Mouse (Mus musculus) hematopoietic stem cell, adult 5-6 weeks (primary cell): Measurements from ENCODE around the gene Mettl7a3. TPM values are rescaled to one million over a fixed set of nuclear protein-coding genes. Genes with fewer than 3 reads are reported as not detected.
"Not testable (repeated sequence)": the region's sequence is repeated elsewhere in the genome, so short reads cannot be mapped to it uniquely, and the experiment has no call there.

Experiments used
- ATAC-seq, 2 experiments: fragments of 125-278 bp in 1 of 2; replicated peaks in 1 of 2; 2 replicates each; pipeline ENCODE4 v1.8.0; 2016 to 2017; ENCODE audit warnings: inconsistent platforms in 2 of 2, mild to moderate bottlenecking in 2 of 2, moderate number of reproducible peaks in 2 of 2, low read depth in 1 of 2, moderate TSS enrichment in 1 of 2; ENCODE audit not compliant: low FRiP score in 2 of 2, poor library complexity in 2 of 2, severe bottlenecking in 2 of 2, insufficient read depth in 1 of 2, low TSS enrichment in 1 of 2
- total RNA-seq: library from RNA; stranded (forward); fragments of 172-1452, 232-1000 nt; gene quantifications from 2 replicates; pipeline ENCODE4 v1.2.3, GENCODE M21; 2017

Mettl7a3 gene
- total RNA-seq, 1 experiment from 2014 or later = not detected

DNA sequence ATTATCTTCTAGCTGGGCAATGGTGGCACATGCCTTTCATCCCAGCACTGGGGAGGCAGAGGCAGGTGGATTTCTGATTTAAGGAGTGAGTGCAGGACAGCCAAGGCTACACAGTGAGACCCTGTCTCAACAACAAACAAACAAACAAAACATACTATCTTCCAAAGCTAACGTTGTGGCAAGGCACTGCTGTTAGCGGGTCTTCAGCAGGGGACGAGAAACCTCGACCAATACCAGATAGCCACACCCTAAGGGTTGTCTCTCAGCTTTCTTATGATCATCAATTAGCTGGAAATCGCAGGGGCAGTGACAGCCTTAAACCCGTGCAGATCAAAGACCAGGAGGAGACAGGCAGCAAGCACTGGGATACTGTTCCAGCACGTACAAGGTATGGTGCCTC, 29.5 kb downstream of the Mettl7a3 start, which contains the start of gene Higd1c:
Higd1c (plus strand) TSS at position 301 of the 400 bp plus-strand sequence.
- ATAC-seq = no peak

GRCm38 (mm10) chr15:100365967-100366366, 31.2 kb downstream of the Mettl7a3 start:
- not testable (repeated sequence) for ATAC-seq

DNA sequence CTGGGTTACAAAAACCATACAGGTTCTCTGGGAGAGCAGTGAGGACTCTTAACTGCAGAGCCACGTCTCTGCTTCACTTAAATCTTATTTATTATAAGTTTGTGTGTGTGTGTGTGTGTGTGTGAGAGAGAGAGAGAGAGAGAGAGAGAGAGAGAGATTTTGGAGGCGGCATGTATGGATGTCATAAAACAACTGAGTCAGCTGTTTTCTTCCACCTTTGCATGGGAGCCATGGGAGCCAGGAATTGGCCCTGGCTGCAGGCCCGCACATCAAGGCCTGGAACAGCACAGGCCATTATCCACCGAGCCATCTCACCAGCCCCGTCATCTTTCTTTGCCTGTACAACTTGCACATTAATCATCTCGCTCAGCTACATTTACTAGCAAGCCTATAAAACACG, 32.4 kb downstream of the Mettl7a3 start:
- ATAC-seq = no peak

DNA sequence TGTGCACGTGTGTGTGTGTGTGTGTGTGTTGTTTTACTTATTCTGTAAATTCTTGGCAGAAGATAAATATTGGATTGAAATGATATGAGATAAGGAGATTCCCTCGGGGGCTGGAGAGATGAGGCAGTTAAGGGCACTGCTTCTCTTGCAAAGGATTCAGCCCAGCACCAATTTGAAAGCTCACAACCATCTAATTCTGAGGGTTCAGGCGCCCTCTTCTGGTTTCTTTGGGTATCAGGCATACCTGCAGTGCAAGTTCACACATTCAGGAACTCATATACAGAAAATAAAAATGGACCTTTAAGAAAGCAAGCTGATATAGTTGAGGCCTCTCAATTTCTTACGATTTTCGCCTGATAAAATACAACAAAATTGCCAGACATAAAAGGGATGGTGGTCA, 40.3 kb downstream of the Mettl7a3 start:
- no peak for ATAC-seq

- ATAC-seq = peak; percentile 61 to 65
Measured at GRCm38 (mm10) chr15:100377847-100378505, 43.2 kb downstream of the Mettl7a3 start.

DNA sequence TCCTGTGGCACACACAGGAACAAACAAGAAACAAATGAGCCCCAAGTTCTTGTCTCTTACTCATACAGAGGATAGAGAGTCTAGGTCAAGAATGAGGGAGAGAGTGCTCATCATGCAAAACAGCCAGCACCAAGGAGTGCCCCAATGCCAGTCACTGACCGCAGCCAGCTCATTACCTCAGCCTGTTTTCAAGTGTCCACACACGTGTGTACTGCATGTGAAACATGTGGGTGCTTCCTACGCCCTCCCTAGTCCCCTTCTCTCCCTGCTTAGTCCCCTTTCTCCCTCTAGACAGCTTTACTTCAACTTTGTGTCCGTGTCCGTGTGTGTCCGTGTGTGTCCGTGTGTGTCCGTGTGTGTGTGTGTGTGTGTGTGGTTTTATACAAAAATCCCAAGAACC, 44.9 kb downstream of the Mettl7a3 start:
- ATAC-seq = no peak

- no peak for ATAC-seq
Measured at GRCm38 (mm10) chr15:100380104-100380503, 45.4 kb downstream of the Mettl7a3 start.

DNA sequence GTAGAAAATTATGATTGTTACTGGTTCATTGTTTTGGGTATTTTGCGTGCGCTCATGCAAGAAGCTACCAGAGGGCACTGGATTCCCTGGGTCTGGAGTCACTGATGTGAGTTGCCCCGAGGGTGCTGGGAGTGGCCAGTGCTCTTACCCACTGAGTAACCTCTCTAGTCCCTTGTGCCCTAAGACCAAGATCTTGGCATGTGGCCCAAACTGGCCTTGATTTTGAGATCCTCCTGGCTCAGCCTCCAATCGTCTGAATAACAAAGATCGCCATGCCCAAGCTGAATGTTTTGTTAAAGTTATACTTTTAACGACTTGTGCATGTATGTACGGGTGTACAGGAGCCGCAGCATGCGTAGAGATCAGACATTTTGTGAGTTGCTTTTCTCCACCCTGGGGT, 51.0 kb downstream of the Mettl7a3 start:
- ATAC-seq = no peak

DNA sequence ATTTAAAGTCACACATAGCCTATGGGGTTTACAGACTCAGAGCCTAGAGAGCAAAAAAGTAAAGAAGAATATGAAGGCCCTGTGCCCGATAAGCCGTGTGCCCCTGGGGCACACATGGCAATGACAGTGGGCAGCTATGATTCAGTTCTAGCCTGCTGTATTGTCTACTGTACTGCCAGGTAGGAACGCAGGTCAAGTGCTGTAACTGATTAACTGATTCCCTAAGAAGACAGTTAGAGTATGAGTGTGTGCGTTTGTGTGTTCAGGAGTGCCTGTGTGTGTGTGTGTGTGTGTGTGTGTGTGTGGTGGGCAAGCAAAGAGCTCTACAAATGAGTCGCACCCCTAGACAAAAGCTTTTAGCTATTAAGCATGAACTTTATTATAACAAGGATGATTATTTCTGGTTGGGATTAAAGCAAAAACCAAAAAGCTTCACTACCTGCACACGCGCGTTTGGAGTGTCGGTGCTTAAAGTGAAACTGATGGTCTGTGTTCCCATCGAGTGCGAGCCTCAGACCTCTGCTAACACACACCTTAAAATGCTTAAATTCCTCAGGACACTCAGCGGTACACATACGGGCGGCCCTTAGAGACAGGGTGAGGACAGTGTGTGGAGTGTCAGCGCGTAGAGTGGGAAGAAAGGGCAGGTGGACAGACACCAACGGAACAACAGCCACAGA, 53.0 kb downstream of the Mettl7a3 start:
- ATAC-seq = peak in 1 of 2 experiments; percentile 8; a peak in 1 of 4 replicates

DNA sequence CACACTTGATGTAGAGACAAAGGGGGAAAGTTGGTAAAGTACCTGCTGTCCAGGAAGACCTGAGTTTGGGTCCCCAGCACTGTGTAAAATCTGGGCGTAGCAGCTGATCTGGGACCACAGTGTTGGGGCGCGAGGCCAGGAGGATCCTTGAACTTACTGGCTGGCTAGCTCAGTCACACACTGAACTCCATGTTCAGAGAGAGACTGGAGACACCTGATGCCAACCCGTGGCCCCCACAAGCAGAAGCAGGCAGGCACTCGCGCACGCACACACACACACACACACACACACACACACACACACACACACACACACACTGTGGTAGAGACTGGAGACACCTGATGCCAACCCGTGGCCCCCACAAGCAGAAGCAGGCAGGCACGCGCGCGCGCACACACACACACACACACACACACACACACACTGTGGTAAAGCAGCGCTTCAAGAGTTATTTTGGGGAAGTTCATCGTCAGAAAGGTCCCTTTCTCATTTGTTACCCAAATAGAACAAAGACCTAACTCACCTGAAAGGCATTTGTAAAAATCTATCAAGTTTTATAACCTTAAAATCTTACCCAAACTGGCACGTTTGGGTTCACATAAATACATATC, 53.6 kb downstream of the Mettl7a3 start:
- ATAC-seq = peak; percentile 51 to 68

DNA sequence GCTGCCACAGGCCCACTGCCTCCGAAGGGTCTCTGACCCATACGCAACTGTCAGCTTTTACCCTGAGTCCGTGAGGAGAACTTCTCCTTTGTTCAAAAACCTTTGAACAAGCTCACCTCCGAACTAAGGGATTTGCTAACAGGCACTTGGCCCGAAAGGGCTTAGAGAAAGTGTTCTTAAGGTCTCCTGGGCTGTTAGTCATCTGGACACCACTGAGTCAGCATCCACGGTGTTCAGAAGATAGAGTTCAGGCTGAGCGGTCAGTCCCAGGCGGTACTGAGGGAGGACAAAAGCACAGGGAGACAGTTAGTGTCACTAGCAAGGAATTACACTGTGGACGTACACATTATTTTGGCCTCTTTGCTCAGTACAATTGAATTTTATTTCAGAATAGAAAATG, 54.2 kb downstream of the Mettl7a3 start:
- ATAC-seq = 0 out of 4 replicates have a peak, but pooled peaks of 1 of the 2 experiments have one; percentile 6

Other genes starting within 250 kb of the Mettl7a3 start
- gene Atf1, start 107.1 kb upstream of the Mettl7a3 start, total RNA-seq = 71.5 and 86.5 TPM in 2 replicates
- not detected in 2 replicates for gene Tmprss12, start 54.1 kb upstream of the Mettl7a3 start, total RNA-seq
- 145 and 162 TPM in 2 replicates for gene Mettl7a1, start 30.8 kb upstream of the Mettl7a3 start, total RNA-seq
- not detected in 2 replicates for gene Methig1, start 18.2 kb downstream of the Mettl7a3 start, total RNA-seq
- gene Mettl7a2, start 18.3 kb downstream of the Mettl7a3 start, total RNA-seq = not detected in 2 replicates
- gene Higd1c, start 29.6 kb downstream of the Mettl7a3 start, total RNA-seq = not detected in 2 replicates
- gene Gm5475, start 87.2 kb downstream of the Mettl7a3 start, total RNA-seq = not detected in 2 replicates
- 11.6 and 16.0 TPM in 2 replicates for gene Slc11a2, start 90.1 kb downstream of the Mettl7a3 start, total RNA-seq
- gene Letmd1, start 134.1 kb downstream of the Mettl7a3 start, total RNA-seq = 23.2 and 26.4 TPM in 2 replicates
- gene Csrnp2, start 160.6 kb downstream of the Mettl7a3 start, total RNA-seq = 3.8 and 5.0 TPM in 2 replicates
- gene Tfcp2, start 217.1 kb downstream of the Mettl7a3 start, total RNA-seq = 10.9 and 12.4 TPM in 2 replicates